Mouse (Mus musculus) intestine, embryonic 14.5 days (tissue): ENCODE results near the gene Gpr180. TPM values are rescaled to one million over a fixed set of nuclear protein-coding genes. Genes with fewer than 3 reads are reported as not detected.

Source experiments
- ATAC-seq: fragments of 200-750 bp; cut with Nextera tagmentation; replicated peaks from 2 replicates; pipeline ENCODE4 v1.8.0; 2017; ENCODE audit warnings: low read depth, moderate number of reproducible peaks, moderate TSS enrichment, moderate library complexity; ENCODE audit not compliant: low FRiP score, low TSS enrichment
- DNase-seq: peaks from one replicate; pipeline ENCODE4 v3.0.0-alpha.2; 2018; ENCODE audit warnings: low spot score
- H3K27ac ChIP-seq: fragments of 300-500 bp; sonication (generic); 2 replicates; pipeline ENCODE4 v1.5.1; 2014; ENCODE audit warnings: low read depth, mild to moderate bottlenecking, control low read depth
- H3K27me3 ChIP-seq: fragments of 300-500 bp; sonication (generic); replicated peaks from 2 replicates; pipeline ENCODE4 v1.6.1; 2014; ENCODE audit warnings: low read length, control low read depth; ENCODE audit not compliant: control insufficient read depth, insufficient read depth
- H3K36me3 ChIP-seq: fragments of 300-500 bp; sonication (generic); 2 replicates; pipeline ENCODE4 v1.6.1; 2014; ENCODE audit warnings: low read length, control low read depth; ENCODE audit not compliant: control insufficient read depth, insufficient read depth
- H3K4me1 ChIP-seq: fragments of 300-500 bp; sonication (generic); replicated peaks from 2 replicates; pipeline ENCODE4 v1.6.1; 2014; ENCODE audit warnings: low read length, control low read depth, mixed read lengths; ENCODE audit not compliant: control insufficient read depth, insufficient read depth
- H3K4me2 ChIP-seq: fragments of 300-500 bp; sonication (generic); 2 replicates; pipeline ENCODE4 v1.6.1; 2014; ENCODE audit warnings: low read length
- H3K4me3 ChIP-seq: fragments of 300-500 bp; sonication (generic); 2 replicates; pipeline ENCODE4 v1.5.1; 2014; ENCODE audit warnings: low read depth, low read length, control low read depth, mixed read lengths
- H3K9ac ChIP-seq: fragments of 300-500 bp; sonication (generic); 2 replicates; pipeline ENCODE4 v1.6.1; 2014; ENCODE audit warnings: mild to moderate bottlenecking, low read length
- H3K9me3 ChIP-seq: fragments of 300-500 bp; sonication (generic); 2 replicates; pipeline ENCODE4 v1.6.1; 2016; ENCODE audit warnings: low read length, control low read depth; ENCODE audit not compliant: control insufficient read depth
- WGBS: fragments of 180-500 bp; shearing (Covaris S2); extraction: QIAGEN DNeasy Blood & Tissue Kit; methylation state at CpG from one replicate; pipeline ENCODE4 v1.1.7; 2014; 5-methylcytosine and 5-hydroxymethylcytosine counted together
- polyA plus RNA-seq: library from polyadenylated mRNA; unstranded; fragments of >200 nt; fragmentation: Nextera tagmentation; extraction: Ambion mirVana; gene quantifications from 2 replicates; pipeline ENCODE4 v1.2.1, GENCODE M21; 2014

Gpr180 gene
- polyA plus RNA-seq, 1 experiment from 2014 or later: 54.4 TPM

- peak; percentile 65 for DNase-seq
- H3K9ac ChIP-seq: peak overlapping the region; percentile 61
- WGBS: 4% methylated on average over 10 of the region's 10 CpGs
Measured at GRCm38 (mm10) chr14:118180711-118181177, 43.8 kb downstream of the Gpr180 start.

GRCm38 (mm10) chr14:118191442-118191841 lies 54.5 kb downstream of the Gpr180 start:
- H3K9ac ChIP-seq: no peak overlapping the region
- no peak overlapping the region for H3K27ac ChIP-seq
- H3K4me1 ChIP-seq: no peaks in the 10 kb centered on the region
- WGBS: 74% methylated on average over 9 of the region's 9 CpGs
- ATAC-seq: no peak
- no peaks in the 10 kb centered on the region for H3K9me3 ChIP-seq
- no peak for DNase-seq
- H3K4me2 ChIP-seq: no peak overlapping the region
- no peaks in the 10 kb centered on the region for H3K36me3 ChIP-seq
- H3K4me3 ChIP-seq: no peak overlapping the region
- no peaks in the 10 kb centered on the region; the same call in 1 of the 2 replicates for H3K27me3 ChIP-seq

More at GRCm38 (mm10) chr14:118180711-118181177, 43.8 kb downstream of the Gpr180 start:
- Histone ChIP-seq H3K4me2 (peak overlapping the region; percentile 91), H3K27ac (peak overlapping the region; percentile 74), H3K4me1 (no peaks in the 10 kb centered on the region), H3K27me3 (no peaks in the 10 kb centered on the region), H3K4me3 (peak overlapping the region; percentile 50), H3K36me3 (no peaks in the 10 kb centered on the region), H3K9me3 (no peaks in the 10 kb centered on the region)
- peak; percentile 79 for ATAC-seq

GRCm38 (mm10) chr14:118193001-118193628 lies 56.2 kb downstream of the Gpr180 start:
- WGBS: 49% methylated on average over 10 of the region's 10 CpGs
- Histone ChIP-seq H3K36me3 (no peaks in the 10 kb centered on the region), H3K9me3 (no peaks in the 10 kb centered on the region), H3K27me3 (no peaks in the 10 kb centered on the region; the same call in 1 of the 2 replicates), H3K9ac (no peak overlapping the region), H3K4me2 (no peak overlapping the region), H3K27ac (no peak overlapping the region), H3K4me1 (no peaks in the 10 kb centered on the region), H3K4me3 (no peak overlapping the region)
- no peak for DNase-seq
- ATAC-seq: no peak

- Histone ChIP-seq H3K4me2 (no peak overlapping the region), H3K36me3 (no peaks in the 10 kb centered on the region), H3K27ac (no peak overlapping the region), H3K9me3 (no peaks in the 10 kb centered on the region), H3K4me1 (no peaks in the 10 kb centered on the region), H3K4me3 (no peak overlapping the region), H3K9ac (no peak overlapping the region), H3K27me3 (no peaks in the 10 kb centered on the region; the same call in 1 of the 2 replicates)
- ATAC-seq (no peak), DNase-seq (no peak)
- WGBS: 62% methylated on average over 10 of the region's 10 CpGs
Measured at GRCm38 (mm10) chr14:118193663-118194062, 56.7 kb downstream of the Gpr180 start.

GRCm38 (mm10) chr14:118194219-118194914 lies 57.4 kb downstream of the Gpr180 start:
- WGBS: 53% methylated on average over 13 of the region's 13 CpGs
- H3K4me1 ChIP-seq: no peaks in the 10 kb centered on the region
- no peaks in the 10 kb centered on the region for H3K9me3 ChIP-seq
- H3K4me2 ChIP-seq: no peak overlapping the region
- no peak overlapping the region for H3K27ac ChIP-seq
- H3K27me3 ChIP-seq: no peaks in the 10 kb centered on the region; the same call in 1 of the 2 replicates
- DNase-seq: no peak
- no peak for ATAC-seq
- no peaks in the 10 kb centered on the region for H3K36me3 ChIP-seq
- H3K9ac ChIP-seq: no peak overlapping the region
- H3K4me3 ChIP-seq: no peak overlapping the region

- 71% methylated on average over 12 of the region's 12 CpGs for WGBS
- no peaks in the 10 kb centered on the region for H3K36me3 ChIP-seq
- ATAC-seq: no peak
- no peak for DNase-seq
- no peak overlapping the region for H3K4me3 ChIP-seq
- H3K4me1 ChIP-seq: no peaks in the 10 kb centered on the region
- no peak overlapping the region for H3K4me2 ChIP-seq
- H3K9me3 ChIP-seq: no peaks in the 10 kb centered on the region
- no peak overlapping the region for H3K27ac ChIP-seq
- H3K27me3 ChIP-seq: no peaks in the 10 kb centered on the region; the same call in 1 of the 2 replicates
- H3K9ac ChIP-seq: no peak overlapping the region
Measured at GRCm38 (mm10) chr14:118197063-118197462, 60.1 kb downstream of the Gpr180 start.

- no peak overlapping the region for H3K9ac ChIP-seq
- WGBS: 86% methylated on average over 3 of the region's 3 CpGs
- H3K36me3 ChIP-seq: no peaks in the 10 kb centered on the region
- no peaks in the 10 kb centered on the region; the same call in 1 of the 2 replicates for H3K27me3 ChIP-seq
- ATAC-seq (no peak), DNase-seq (no peak)
- no peaks in the 10 kb centered on the region for H3K4me1 ChIP-seq
- H3K27ac ChIP-seq: no peak overlapping the region
- H3K4me2 ChIP-seq: no peak overlapping the region
- H3K4me3 ChIP-seq: no peak overlapping the region
- H3K9me3 ChIP-seq: no peaks in the 10 kb centered on the region
Measured at GRCm38 (mm10) chr14:118200731-118201130, 63.8 kb downstream of the Gpr180 start.

GRCm38 (mm10) chr14:118202006-118202405 lies 65.0 kb downstream of the Gpr180 start:
- ATAC-seq: no peak
- H3K9ac ChIP-seq: no peak overlapping the region
- 85% methylated on average over 5 of the region's 5 CpGs for WGBS

More at GRCm38 (mm10) chr14:118202006-118202405, 65.0 kb downstream of the Gpr180 start:
- Histone ChIP-seq H3K9me3 (no peaks in the 10 kb centered on the region), H3K27me3 (no peaks in the 10 kb centered on the region; the same call in 1 of the 2 replicates), H3K36me3 (no peaks in the 10 kb centered on the region), H3K4me1 (no peaks in the 10 kb centered on the region), H3K4me2 (no peak overlapping the region), H3K4me3 (no peak overlapping the region), H3K27ac (no peak overlapping the region)
- no peak for DNase-seq
